Mouse (Mus musculus) hindbrain, embryonic 12.5 days (tissue): ENCODE data around the gene P2rx3. TPM values are rescaled to one million over a fixed set of nuclear protein-coding genes. Genes with fewer than 3 reads are reported as not detected.

ENCODE experiments used
- ATAC-seq: fragments of 200-750 bp; cut with Nextera tagmentation; 2 replicates; pipeline ENCODE4 v1.8.0; 2017; ENCODE audit warnings: moderate TSS enrichment; ENCODE audit not compliant: low FRiP score
- H3K27ac ChIP-seq: fragments of 300-500 bp; sonication (generic); 2 replicates; pipeline ENCODE4 v1.5.1; 2016; ENCODE audit warnings: mild to moderate bottlenecking
- H3K27me3 ChIP-seq: fragments of 300-500 bp; sonication (generic); 2 replicates; pipeline ENCODE4 v1.6.1; 2016; ENCODE audit warnings: mild to moderate bottlenecking
- H3K36me3 ChIP-seq: fragments of 300-500 bp; sonication (generic); 2 replicates; pipeline ENCODE4 v1.6.1; 2016; ENCODE audit warnings: mild to moderate bottlenecking
- H3K4me1 ChIP-seq: fragments of 300-500 bp; sonication (generic); 2 replicates; pipeline ENCODE4 v1.6.1; 2016
- H3K4me2 ChIP-seq: fragments of 300-500 bp; sonication (generic); replicated peaks from 2 replicates; pipeline ENCODE4 v1.6.1; 2016; ENCODE audit warnings: mild to moderate bottlenecking
- H3K4me3 ChIP-seq: fragments of 300-500 bp; sonication (generic); 2 replicates; pipeline ENCODE4 v1.5.1; 2016; ENCODE audit warnings: mild to moderate bottlenecking
- H3K9ac ChIP-seq: fragments of 300-500 bp; sonication (generic); 2 replicates; pipeline ENCODE4 v1.6.1; 2016; ENCODE audit warnings: mild to moderate bottlenecking, moderate library complexity
- H3K9me3 ChIP-seq: fragments of 300-500 bp; sonication (generic); replicated peaks from 2 replicates; pipeline ENCODE4 v1.6.1; 2016; ENCODE audit warnings: mild to moderate bottlenecking
- WGBS: fragments of 180-500 bp; shearing (Covaris S2); methylation state at CpG from one replicate; pipeline ENCODE4 v1.1.7; 2016; 5-methylcytosine and 5-hydroxymethylcytosine counted together
- polyA plus RNA-seq: library from polyadenylated mRNA; unstranded; fragments of >200 nt; fragmentation: Nextera tagmentation; extraction: Ambion mirVana; gene quantifications from 2 replicates; pipeline ENCODE4 v1.2.1, GENCODE M21; 2016

P2rx3 gene
- polyA plus RNA-seq, 1 experiment from 2014 or later, result 23.7 TPM

GRCm38 (mm10) chr2:85034169-85034568 is 3.1 kb downstream of the P2rx3 start:
- H3K9ac ChIP-seq, result no peak overlapping the region
- 79% methylated on average over 7 of the region's 7 CpGs for WGBS

GRCm38 (mm10) chr2:85033121-85033520 is 4.1 kb downstream of the P2rx3 start:
- Histone ChIP-seq H3K27ac (no peak overlapping the region), H3K4me1 (peaks cover 17% of the 10 kb centered on the region), H3K4me2 (no peak overlapping the region), H3K9ac (no peak overlapping the region), H3K9me3 (no peaks in the 10 kb centered on the region), H3K36me3 (no peaks in the 10 kb centered on the region), H3K27me3 (no peaks in the 10 kb centered on the region), H3K4me3 (no peak overlapping the region)
- WGBS, result 79% methylated on average over 2 of the region's 2 CpGs
- ATAC-seq, result no peak

More at GRCm38 (mm10) chr2:85034169-85034568, 3.1 kb downstream of the P2rx3 start:
- H3K27ac ChIP-seq, result no peak overlapping the region
- H3K36me3 ChIP-seq, result no peaks in the 10 kb centered on the region
- H3K4me1 ChIP-seq, result peaks cover 21% of the 10 kb centered on the region
- no peak overlapping the region for H3K4me2 ChIP-seq
- H3K4me3 ChIP-seq, result no peak overlapping the region
- H3K27me3 ChIP-seq, result no peaks in the 10 kb centered on the region
- no peak for ATAC-seq
- H3K9me3 ChIP-seq, result no peaks in the 10 kb centered on the region

GRCm38 (mm10) chr2:85030989-85031388 is 6.3 kb downstream of the P2rx3 start:
- no peak for ATAC-seq
- H3K4me3 ChIP-seq, result no peak overlapping the region
- H3K4me1 ChIP-seq, result peaks cover 6% of the 10 kb centered on the region; the same call in 1 of the 2 replicates
- no peak overlapping the region for H3K27ac ChIP-seq
- H3K36me3 ChIP-seq, result no peaks in the 10 kb centered on the region
- H3K9ac ChIP-seq, result no peak overlapping the region
- 63% methylated on average over 6 of the region's 6 CpGs for WGBS
- H3K27me3 ChIP-seq, result no peaks in the 10 kb centered on the region
- H3K9me3 ChIP-seq, result no peaks in the 10 kb centered on the region
- H3K4me2 ChIP-seq, result no peak overlapping the region

- Histone ChIP-seq H3K9me3 (no peaks in the 10 kb centered on the region), H3K36me3 (no peaks in the 10 kb centered on the region), H3K9ac (no peak overlapping the region), H3K4me1 (no peaks in the 10 kb centered on the region), H3K27me3 (no peaks in the 10 kb centered on the region), H3K4me2 (no peak overlapping the region), H3K27ac (no peak overlapping the region), H3K4me3 (no peak overlapping the region)
- ATAC-seq, result no peak
- 65% methylated on average over 6 of the region's 6 CpGs for WGBS
These were observed 7.4 kb downstream of the P2rx3 start for GRCm38 (mm10) chr2:85029897-85030296.

- Histone ChIP-seq H3K27ac (no peak overlapping the region), H3K36me3 (no peaks in the 10 kb centered on the region), H3K9me3 (no peaks in the 10 kb centered on the region), H3K4me2 (no peak overlapping the region), H3K27me3 (no peaks in the 10 kb centered on the region), H3K4me1 (no peaks in the 10 kb centered on the region), H3K4me3 (no peak overlapping the region), H3K9ac (no peak overlapping the region)
- WGBS, result 73% methylated on average over 5 of the region's 5 CpGs
- no peak for ATAC-seq
These were observed 10.0 kb downstream of the P2rx3 start for GRCm38 (mm10) chr2:85027281-85027680.

- H3K4me1 ChIP-seq, result no peaks in the 10 kb centered on the region
- WGBS, result 88% methylated on average over 3 of the region's 3 CpGs
- H3K36me3 ChIP-seq, result no peaks in the 10 kb centered on the region
- ATAC-seq, result no peak
- no peaks in the 10 kb centered on the region for H3K27me3 ChIP-seq
- H3K4me2 ChIP-seq, result no peak overlapping the region
- no peak overlapping the region for H3K4me3 ChIP-seq
- H3K9ac ChIP-seq, result no peak overlapping the region
- H3K9me3 ChIP-seq, result no peaks in the 10 kb centered on the region
- H3K27ac ChIP-seq, result no peak overlapping the region
These were observed 11.1 kb downstream of the P2rx3 start for GRCm38 (mm10) chr2:85026178-85026577.

GRCm38 (mm10) chr2:85022043-85022442 is 15.2 kb downstream of the P2rx3 start:
- Histone ChIP-seq H3K4me3 (no peak overlapping the region), H3K36me3 (no peaks in the 10 kb centered on the region), H3K4me2 (no peak overlapping the region), H3K27me3 (no peaks in the 10 kb centered on the region), H3K4me1 (no peaks in the 10 kb centered on the region), H3K9ac (no peak overlapping the region), H3K27ac (no peak overlapping the region), H3K9me3 (no peaks in the 10 kb centered on the region)
- no peak for ATAC-seq
- WGBS, result 17% methylated on average over 4 of the region's 4 CpGs

- H3K4me3 ChIP-seq, result no peak overlapping the region
- no peak overlapping the region for H3K27ac ChIP-seq
- H3K4me2 ChIP-seq, result no peak overlapping the region
- no peak for ATAC-seq
- no peaks in the 10 kb centered on the region for H3K27me3 ChIP-seq
- H3K4me1 ChIP-seq, result no peaks in the 10 kb centered on the region
- no peak overlapping the region for H3K9ac ChIP-seq
- no peaks in the 10 kb centered on the region for H3K9me3 ChIP-seq
- H3K36me3 ChIP-seq, result no peaks in the 10 kb centered on the region
- 73% methylated on average over 3 of the region's 3 CpGs for WGBS
These were observed 22.7 kb downstream of the P2rx3 start for GRCm38 (mm10) chr2:85014588-85014982.

GRCm38 (mm10) chr2:85013826-85014587 is 23.3 kb downstream of the P2rx3 start:
- 82% methylated on average over 5 of the region's 5 CpGs for WGBS
- H3K36me3 ChIP-seq, result no peaks in the 10 kb centered on the region
- H3K27ac ChIP-seq, result no peak overlapping the region
- H3K27me3 ChIP-seq, result no peaks in the 10 kb centered on the region
- H3K4me1 ChIP-seq, result no peaks in the 10 kb centered on the region
- H3K9ac ChIP-seq, result no peak overlapping the region
- no peaks in the 10 kb centered on the region for H3K9me3 ChIP-seq
- no peak for ATAC-seq
- H3K4me3 ChIP-seq, result no peak overlapping the region
- H3K4me2 ChIP-seq, result no peak overlapping the region

- no peaks in the 10 kb centered on the region for H3K27me3 ChIP-seq
- H3K9me3 ChIP-seq, result no peaks in the 10 kb centered on the region
- no peak overlapping the region for H3K4me2 ChIP-seq
- no peak overlapping the region for H3K9ac ChIP-seq
- H3K27ac ChIP-seq, result no peak overlapping the region
- H3K4me1 ChIP-seq, result no peaks in the 10 kb centered on the region
- no peaks in the 10 kb centered on the region for H3K36me3 ChIP-seq
- ATAC-seq, result no peak
- no peak overlapping the region for H3K4me3 ChIP-seq
- WGBS, result 87% methylated on average over 14 of the region's 14 CpGs
These were observed 24.6 kb downstream of the P2rx3 start for GRCm38 (mm10) chr2:85012679-85013078.

GRCm38 (mm10) chr2:85011906-85012604 is 25.2 kb downstream of the P2rx3 start:
- H3K36me3 ChIP-seq, result no peaks in the 10 kb centered on the region
- no peak overlapping the region for H3K4me3 ChIP-seq
- no peaks in the 10 kb centered on the region for H3K4me1 ChIP-seq
- no peak overlapping the region for H3K9ac ChIP-seq
- ATAC-seq, result no peak
- H3K27me3 ChIP-seq, result no peaks in the 10 kb centered on the region
- no peak overlapping the region for H3K27ac ChIP-seq
- no peak overlapping the region for H3K4me2 ChIP-seq
- 75% methylated on average over 9 of the region's 9 CpGs for WGBS
- no peaks in the 10 kb centered on the region for H3K9me3 ChIP-seq

GRCm38 (mm10) chr2:85009212-85009611 is 28.1 kb downstream of the P2rx3 start:
- H3K4me1 ChIP-seq, result no peaks in the 10 kb centered on the region
- no peak overlapping the region for H3K4me3 ChIP-seq
- H3K27me3 ChIP-seq, result no peaks in the 10 kb centered on the region
- no peak overlapping the region for H3K27ac ChIP-seq
- H3K9me3 ChIP-seq, result no peaks in the 10 kb centered on the region
- WGBS, result 90% methylated on average over 2 of the region's 2 CpGs
- ATAC-seq, result no peak
- no peak overlapping the region for H3K9ac ChIP-seq
- H3K36me3 ChIP-seq, result no peaks in the 10 kb centered on the region
- no peak overlapping the region for H3K4me2 ChIP-seq

- Histone ChIP-seq H3K4me3 (no peak overlapping the region), H3K4me2 (no peak overlapping the region), H3K4me1 (no peaks in the 10 kb centered on the region), H3K27me3 (no peaks in the 10 kb centered on the region), H3K9ac (no peak overlapping the region), H3K36me3 (no peaks in the 10 kb centered on the region), H3K27ac (no peak overlapping the region), H3K9me3 (no peaks in the 10 kb centered on the region)
- WGBS, result 24% methylated on average over 4 of the region's 4 CpGs
- no peak for ATAC-seq
These were observed 29.5 kb downstream of the P2rx3 start for GRCm38 (mm10) chr2:85007729-85008128.
